Mouse (Mus musculus): Measurements from ENCODE around the gene Scg2. TPM values are rescaled to one million over a fixed set of nuclear protein-coding genes. Genes with fewer than 3 reads are reported as not detected.

Scg2 gene
- total and polyA plus RNA-seq, 2 experiments from 2014 or later: 150 to 296 TPM

GRCm38 (mm10) chr1:79415496-79415895 is 24.4 kb downstream of the Scg2 start:
- DNase-seq (ENCODE audit: low spot score): no peak
- Histone ChIP-seq H3K9me3 (ENCODE audit: low read length) (no peaks in the 10 kb centered on the region), H3K4me3 (ENCODE audit: low read length) (no peak overlapping the region), H3K4me2 (ENCODE audit: low read depth, low read length) (no peak overlapping the region), H3K36me3 (ENCODE audit: insufficient read depth, low read length) (no peaks in the 10 kb centered on the region), H3K4me1 (ENCODE audit: insufficient read depth, low read length) (no peaks in the 10 kb centered on the region), H3K27me3 (ENCODE audit: insufficient read depth, low read length) (no peaks in the 10 kb centered on the region), H3K27ac (no peak overlapping the region), H3K9ac (replicated peaks; ENCODE audit: low read length) (no peak overlapping the region)
- no peak for ATAC-seq
- no peak for TF ChIP-seq CTCF (IDR thresholded peaks at IDR 0.05; ENCODE audit: low read depth)

DNA sequence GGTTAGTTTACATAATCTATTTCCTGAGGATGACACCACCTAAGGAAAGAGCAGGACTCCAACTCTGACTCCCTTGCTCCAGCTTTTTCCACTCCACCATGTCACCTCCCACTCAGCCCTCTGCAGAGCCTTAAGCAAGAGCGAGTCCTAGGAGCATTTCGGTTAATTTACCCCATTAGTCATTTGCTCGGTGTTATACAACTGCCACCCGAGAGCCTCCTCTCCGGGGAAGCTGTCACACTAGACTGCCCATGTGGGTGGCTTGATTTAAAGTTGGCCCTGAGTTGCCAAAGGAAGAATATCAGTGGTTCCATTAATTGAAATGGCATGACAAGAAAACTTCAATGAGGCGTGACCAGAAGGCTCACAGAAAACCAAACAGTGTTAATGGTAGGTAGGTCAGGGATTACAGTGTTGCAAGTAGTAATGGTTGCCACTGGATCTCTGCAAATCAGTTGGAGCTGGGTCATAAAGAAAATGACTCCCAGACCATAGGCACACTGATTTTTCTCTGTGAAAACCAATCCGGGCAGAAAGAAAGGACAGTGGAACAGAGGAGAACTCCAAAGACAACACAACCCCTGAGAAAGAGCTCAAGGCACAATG is 33.5 kb downstream of the Scg2 start:
- Histone ChIP-seq H3K4me2 (ENCODE audit: low read depth, low read length) (no peak overlapping the region), H3K36me3 (ENCODE audit: insufficient read depth, low read length) (no peaks in the 10 kb centered on the region), H3K27ac (no peak overlapping the region), H3K4me3 (ENCODE audit: low read length) (no peak overlapping the region), H3K27me3 (ENCODE audit: insufficient read depth, low read length) (no peaks in the 10 kb centered on the region), H3K4me1 (ENCODE audit: insufficient read depth, low read length) (no peaks in the 10 kb centered on the region), H3K9me3 (ENCODE audit: low read length) (no peaks in the 10 kb centered on the region), H3K9ac (replicated peaks; ENCODE audit: low read length) (no peak overlapping the region)
- DNase-seq (ENCODE audit: low spot score): no peak
- ATAC-seq: no peak
- TF ChIP-seq CTCF (IDR thresholded peaks at IDR 0.05; ENCODE audit: low read depth): no peak
- WGBS: 55% methylated on average over 7 of the region's 7 CpGs

DNA sequence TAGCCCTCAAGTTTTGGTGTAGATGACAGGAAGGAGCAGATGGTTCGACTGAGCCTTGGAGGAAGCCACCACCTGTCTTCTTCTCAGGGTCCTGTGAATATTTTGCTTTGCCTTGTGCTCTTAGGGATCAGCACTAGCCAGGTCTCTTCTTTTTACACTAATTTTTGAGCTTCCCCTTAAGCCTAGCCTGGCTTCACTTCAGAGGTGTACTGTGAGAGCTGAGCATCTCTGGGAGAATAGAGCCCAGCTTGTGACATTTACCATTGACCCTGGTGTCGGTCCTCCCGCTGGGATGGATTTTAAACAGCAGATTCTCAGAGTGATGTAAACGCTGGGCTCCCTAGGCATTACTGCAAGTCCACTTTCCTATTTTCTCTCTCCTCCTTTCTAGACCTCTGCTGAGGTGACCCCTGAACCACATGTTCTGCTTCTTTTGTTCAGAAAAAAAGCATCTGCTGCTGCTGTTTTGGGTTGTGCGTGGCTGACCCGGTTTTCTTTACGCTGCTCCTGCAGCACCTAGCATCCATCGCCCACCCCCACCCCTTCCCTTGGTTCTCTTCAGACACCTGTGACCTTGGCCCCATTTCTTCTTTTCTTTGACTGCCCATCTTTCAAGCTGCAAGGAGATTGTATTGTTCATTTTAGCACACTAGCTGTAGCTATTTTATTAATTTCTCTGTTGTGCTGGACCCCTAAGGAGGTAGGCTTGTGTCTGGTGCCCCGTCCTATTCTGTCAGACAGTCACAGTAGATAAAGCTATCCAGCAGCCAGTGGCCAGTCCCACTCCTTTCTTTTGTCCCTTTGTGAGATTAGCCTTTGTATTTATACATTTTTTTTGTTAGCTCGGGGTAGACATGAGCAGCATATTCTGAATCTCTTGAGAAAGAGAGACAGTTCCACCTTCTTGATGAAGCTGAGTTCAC is 38.6 kb downstream of the Scg2 start:
- Histone ChIP-seq H3K9ac (replicated peaks; ENCODE audit: low read length) (no peak overlapping the region), H3K4me1 (ENCODE audit: insufficient read depth, low read length) (no peaks in the 10 kb centered on the region), H3K36me3 (ENCODE audit: insufficient read depth, low read length) (no peaks in the 10 kb centered on the region), H3K4me2 (ENCODE audit: low read depth, low read length) (no peak overlapping the region), H3K27me3 (ENCODE audit: insufficient read depth, low read length) (no peaks in the 10 kb centered on the region), H3K4me3 (ENCODE audit: low read length) (no peak overlapping the region), H3K27ac (no peak overlapping the region), H3K9me3 (ENCODE audit: low read length) (no peaks in the 10 kb centered on the region)
- ATAC-seq (no peak), DNase-seq (ENCODE audit: low spot score) (no peak)
- TF ChIP-seq CTCF (IDR thresholded peaks at IDR 0.05; ENCODE audit: low read depth): no peak
- WGBS: 24% methylated on average over 10 of the region's 10 CpGs

DNA sequence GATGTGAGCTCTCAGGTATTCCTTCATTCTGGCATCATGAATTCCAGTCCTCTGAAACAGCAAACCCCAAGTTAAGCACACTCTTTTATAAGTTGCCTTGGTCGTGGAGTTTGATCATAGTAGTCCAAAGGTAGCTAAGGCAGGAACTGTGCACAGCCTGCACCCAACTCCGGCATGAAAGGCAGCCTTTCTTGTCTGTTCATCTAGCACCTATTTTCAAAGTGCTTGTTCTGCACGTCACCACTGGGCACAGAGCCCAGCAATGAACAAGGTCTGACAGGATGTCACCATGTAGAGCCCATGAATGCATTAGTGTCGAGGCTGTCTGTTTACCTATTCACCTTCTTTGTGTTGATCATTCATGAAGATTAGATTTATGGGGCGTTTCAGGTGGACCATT is 39.6 kb downstream of the Scg2 start:
- Histone ChIP-seq H3K4me1 (ENCODE audit: insufficient read depth, low read length) (no peaks in the 10 kb centered on the region), H3K4me2 (ENCODE audit: low read depth, low read length) (no peak overlapping the region), H3K9me3 (ENCODE audit: low read length) (no peaks in the 10 kb centered on the region), H3K9ac (replicated peaks; ENCODE audit: low read length) (no peak overlapping the region), H3K36me3 (ENCODE audit: insufficient read depth, low read length) (no peaks in the 10 kb centered on the region), H3K27me3 (ENCODE audit: insufficient read depth, low read length) (no peaks in the 10 kb centered on the region), H3K27ac (no peak overlapping the region), H3K4me3 (ENCODE audit: low read length) (no peak overlapping the region)
- WGBS: 61% methylated on average over 5 of the region's 5 CpGs
- ATAC-seq (no peak), DNase-seq (ENCODE audit: low spot score) (no peak)
- no peak for TF ChIP-seq CTCF (IDR thresholded peaks at IDR 0.05; ENCODE audit: low read depth)

Other genes with a start within 250 kb of the Scg2 start
- gene Ap1s3, start 231.9 kb upstream of the Scg2 start, total RNA-seq (2014; rRNA removed): 1.1 and 2.0 TPM in 2 replicates
- 0.15 and 0.16 TPM in 2 replicates for gene Ap1s3, start 231.9 kb upstream of the Scg2 start, polyA plus RNA-seq (2015; fragmentation: Nextera tagmentation; extraction: Ambion mirVana)